Mouse (Mus musculus): ENCODE data around the gene Kmt5c.

GRCm38 (mm10) chr7:4712594-4712993, 27.3 kb upstream of the Kmt5c start:
- TF ChIP-seq CTCF (IDR thresholded peaks at IDR 0.05) (peak; percentile 56), EP300 (IDR thresholded peaks at IDR 0.05) (no peak)
